10 mouse cellular contexts compared by ENCODE assay signal in genomic region chr10:77604958-77605357, GRCm38 (mm10). TPM values are rescaled to one million over a fixed set of nuclear protein-coding genes. Genes with fewer than 3 reads are reported as not detected.
DNase-seq lines count a peak whose midpoint lies in the region; ATAC-seq and TF ChIP-seq lines count a peak whose summit lies in the region.
"Had no signal": no experiment of that assay in that cellular context is flagged by ENCODE, and none has a peak within 500 bp of the region (broad histone marks: within the 10 kb centered on the region; RNA-seq: fewer than 3 reads in every experiment).

No protein-coding gene starts in this region.

- ATAC-seq in forebrain, embryonic 13.5 days: no peak
- ATAC-seq in kidney, embryonic 16.5 days (ENCODE audit: low FRiP score, low TSS enrichment): no peak
- ATAC-seq in lung, postnatal 0 days: 0 out of 2 replicates have a peak, but pooled peaks have one; percentile 4
- no peak for ATAC-seq in megakaryocyte-erythroid progenitor cell, adult 5-6 weeks (replicated peaks; ENCODE audit: low FRiP score, low TSS enrichment, poor library complexity, severe bottlenecking)

- TF ChIP-seq EP300 in lung, postnatal 0 days (IDR thresholded peaks at IDR 0.05): no peak

- H3K36me3 ChIP-seq in forebrain, embryonic 13.5 days (ENCODE audit: poor library complexity, severe bottlenecking): peaks cover 16% of the 10 kb centered on the region
- peaks cover 31% of the 10 kb centered on the region for H3K36me3 ChIP-seq in forebrain, embryonic 10.5 days (replicated peaks)
- H3K36me3 ChIP-seq in kidney, embryonic 16.5 days (ENCODE audit: insufficient read depth, low read length): peaks cover 11% of the 10 kb centered on the region
- peaks cover 3% of the 10 kb centered on the region; the same call in 1 of the 2 replicates for H3K36me3 ChIP-seq in lung, postnatal 0 days (ENCODE audit: insufficient read depth, low read length)

- no peak for DNase-seq in forebrain, embryonic 10.5 days (ENCODE audit: extremely low spot score, low spot score)
- DNase-seq in kidney, adult 8-10 months: no peak
- peak; percentile 15 for DNase-seq in brain, embryonic 14.5 days (ENCODE audit: low read depth)
- peak; percentile 63 for DNase-seq in lung, postnatal 0 days (ENCODE audit: low spot score)
- DNase-seq in adrenal gland, adult 8-10 months: no peak
- DNase-seq: layer of hippocampus, adult 9-11 months; right cerebral cortex, postnatal 14 days had no signal

- H3K27ac ChIP-seq in forebrain, embryonic 13.5 days: peak overlapping the region; percentile 92; the same call in 1 of the 2 replicates
- H3K27ac ChIP-seq in forebrain, embryonic 10.5 days: no peak overlapping the region
- H3K27ac ChIP-seq in kidney, embryonic 16.5 days (ENCODE audit: low read length): peak overlapping the region; percentile 98
- peak overlapping the region; percentile 99 for H3K27ac ChIP-seq in lung, postnatal 0 days (ENCODE audit: low read length)

- WGBS in forebrain, embryonic 13.5 days: 75% methylated on average over 5 of the region's 5 CpGs
- 92% methylated on average over 5 of the region's 5 CpGs for WGBS in forebrain, embryonic 10.5 days
- WGBS in kidney, embryonic 16.5 days: 63% methylated on average over 5 of the region's 5 CpGs
- 35% methylated on average over 5 of the region's 5 CpGs for WGBS in lung, postnatal 0 days

- no peak overlapping the region for H3K4me3 ChIP-seq in forebrain, embryonic 13.5 days
- H3K4me3 ChIP-seq in forebrain, embryonic 10.5 days: no peak overlapping the region
- H3K4me3 ChIP-seq in kidney, embryonic 16.5 days (ENCODE audit: low read length): no peak overlapping the region
- no peak overlapping the region for H3K4me3 ChIP-seq in lung, postnatal 0 days (ENCODE audit: low read depth, low read length)

- H3K9me3 ChIP-seq in forebrain, embryonic 13.5 days (replicated peaks): no peaks in the 10 kb centered on the region
- H3K9me3 ChIP-seq in forebrain, embryonic 10.5 days: peaks cover 6% of the 10 kb centered on the region; the same call in 1 of the 2 replicates
- no peaks in the 10 kb centered on the region for H3K9me3 ChIP-seq in kidney, embryonic 16.5 days (ENCODE audit: low read length)
- H3K9me3 ChIP-seq in lung, postnatal 0 days (ENCODE audit: low read length): no peaks in the 10 kb centered on the region

- no peak overlapping the region for H3K9ac ChIP-seq in forebrain, embryonic 13.5 days
- H3K9ac ChIP-seq in kidney, embryonic 16.5 days (replicated peaks; ENCODE audit: low read length): no peak overlapping the region
- H3K9ac ChIP-seq in lung, postnatal 0 days (replicated peaks; ENCODE audit: low read depth): no peak overlapping the region

- H3K27me3 ChIP-seq in forebrain, embryonic 13.5 days: no peaks in the 10 kb centered on the region
- no peaks in the 10 kb centered on the region for H3K27me3 ChIP-seq in forebrain, embryonic 10.5 days (ENCODE audit: poor library complexity, severe bottlenecking)
- H3K27me3 ChIP-seq in kidney, embryonic 16.5 days (ENCODE audit: insufficient read depth, low read length): no peaks in the 10 kb centered on the region
- no peaks in the 10 kb centered on the region for H3K27me3 ChIP-seq in lung, postnatal 0 days (replicated peaks; ENCODE audit: insufficient read depth, low read length)

- TF ChIP-seq CTCF in brain, embryonic 14.5 days (IDR thresholded peaks at IDR 0.05; ENCODE audit: borderline replicate concordance, extremely low read depth, insufficient read depth, insufficient read length): no peak
- no peak for TF ChIP-seq CTCF in lung, postnatal 0 days (IDR thresholded peaks at IDR 0.05)

- TF ChIP-seq POLR2A in brain, embryonic 14.5 days (IDR thresholded peaks at IDR 0.05; ENCODE audit: borderline replicate concordance, extremely low read depth, insufficient read depth, insufficient read length, poor library complexity, severe bottlenecking): no peak

- H3K4me1 ChIP-seq in forebrain, embryonic 13.5 days: peaks cover 18% of the 10 kb centered on the region
- H3K4me1 ChIP-seq in forebrain, embryonic 10.5 days: peaks cover 24% of the 10 kb centered on the region
- peaks cover 14% of the 10 kb centered on the region for H3K4me1 ChIP-seq in kidney, embryonic 16.5 days (ENCODE audit: insufficient read depth, low read length)
- H3K4me1 ChIP-seq in lung, postnatal 0 days (ENCODE audit: insufficient read depth, low read depth, low read length): peaks cover 14% of the 10 kb centered on the region

- H3K4me2 ChIP-seq in forebrain, embryonic 13.5 days: no peak overlapping the region
- H3K4me2 ChIP-seq in kidney, embryonic 16.5 days (replicated peaks; ENCODE audit: low read depth, low read length): no peak overlapping the region
- no peak overlapping the region for H3K4me2 ChIP-seq in lung, postnatal 0 days (replicated peaks; ENCODE audit: low read depth, low read length)

RNA-seq across cellular contexts. Expression of gene Sumo3, which starts 0.9 kb away (rescaled TPM):
- polyA plus RNA-seq in forebrain, embryonic 13.5 days (2015; fragmentation: Nextera tagmentation; extraction: Ambion mirVana): 329 and 347 TPM in 2 replicates
- 439 and 448 TPM in 2 replicates for polyA plus RNA-seq in forebrain, embryonic 10.5 days (2016; fragmentation: Nextera tagmentation; extraction: Ambion mirVana)
- 365 and 369 TPM in 2 replicates for polyA plus RNA-seq in kidney, embryonic 16.5 days (2015; fragmentation: Nextera tagmentation; extraction: Ambion mirVana)
- polyA plus RNA-seq in brain, embryonic 14.5 days (2012; rRNA removed): 368 and 420 TPM in 2 replicates
- polyA plus RNA-seq in lung, postnatal 0 days (2015; fragmentation: Nextera tagmentation; extraction: Ambion mirVana): 185 and 209 TPM in 2 replicates
- total RNA-seq in megakaryocyte-erythroid progenitor cell, adult 5-6 weeks (2014; fragmentation: Nextera tagmentation): 71.3 and 81.0 TPM in 2 replicates
- total RNA-seq in megakaryocyte-erythroid progenitor cell, adult 5-6 weeks (2017): 150 and 265 TPM in 2 replicates
- 100 to 1,000 TPM in 3 of 4 experiments, 10 to 100 TPM in 1; 98.9 to 125 (median 115) TPM for total RNA-seq in adrenal gland, adult 8-10 months (2022)

RNA-seq across cellular contexts. Expression of gene Gm49325, which starts 1.0 kb away (rescaled TPM):
- 2.3 TPM in 1 of 2 replicates, not detected in the other for polyA plus RNA-seq in forebrain, embryonic 13.5 days (2015; fragmentation: Nextera tagmentation; extraction: Ambion mirVana)
- 3.1 and 3.4 TPM in 2 replicates for polyA plus RNA-seq in forebrain, embryonic 10.5 days (2016; fragmentation: Nextera tagmentation; extraction: Ambion mirVana)
- 2.2 TPM in 1 of 2 replicates, not detected in the other for polyA plus RNA-seq in kidney, embryonic 16.5 days (2015; fragmentation: Nextera tagmentation; extraction: Ambion mirVana)
- not detected in 2 replicates for polyA plus RNA-seq in brain, embryonic 14.5 days (2012; rRNA removed)
- polyA plus RNA-seq in lung, postnatal 0 days (2015; fragmentation: Nextera tagmentation; extraction: Ambion mirVana): 4.9 and 6.4 TPM in 2 replicates
- not detected in 2 replicates for total RNA-seq in megakaryocyte-erythroid progenitor cell, adult 5-6 weeks (2014; fragmentation: Nextera tagmentation)
- total RNA-seq in megakaryocyte-erythroid progenitor cell, adult 5-6 weeks (2017): not detected in 2 replicates
- 10 to 100 TPM; 15.2 to 24.8 (median 18.1) TPM for total RNA-seq in adrenal gland, adult 8-10 months (2022)

RNA-seq across cellular contexts. Expression of gene Ube2g2, which starts 17.1 kb away (rescaled TPM):
- polyA plus RNA-seq in forebrain, embryonic 13.5 days (2015; fragmentation: Nextera tagmentation; extraction: Ambion mirVana): 103 and 115 TPM in 2 replicates
- 102 and 104 TPM in 2 replicates for polyA plus RNA-seq in forebrain, embryonic 10.5 days (2016; fragmentation: Nextera tagmentation; extraction: Ambion mirVana)
- 78.8 and 90.2 TPM in 2 replicates for polyA plus RNA-seq in kidney, embryonic 16.5 days (2015; fragmentation: Nextera tagmentation; extraction: Ambion mirVana)
- polyA plus RNA-seq in brain, embryonic 14.5 days (2012; rRNA removed): 56.9 and 57.7 TPM in 2 replicates
- polyA plus RNA-seq in lung, postnatal 0 days (2015; fragmentation: Nextera tagmentation; extraction: Ambion mirVana): 59.8 and 65.6 TPM in 2 replicates
- 39.4 and 43.2 TPM in 2 replicates for total RNA-seq in megakaryocyte-erythroid progenitor cell, adult 5-6 weeks (2014; fragmentation: Nextera tagmentation)
- total RNA-seq in megakaryocyte-erythroid progenitor cell, adult 5-6 weeks (2017): 48.1 and 50.7 TPM in 2 replicates
- 10 to 100 TPM; 46.0 to 63.0 (median 53.7) TPM for total RNA-seq in adrenal gland, adult 8-10 months (2022)

RNA-seq across cellular contexts. Expression of gene Pttg1ip, which starts 23.4 kb away (rescaled TPM):
- 57.8 and 63.6 TPM in 2 replicates for polyA plus RNA-seq in forebrain, embryonic 13.5 days (2015; fragmentation: Nextera tagmentation; extraction: Ambion mirVana)
- 62.0 and 64.5 TPM in 2 replicates for polyA plus RNA-seq in forebrain, embryonic 10.5 days (2016; fragmentation: Nextera tagmentation; extraction: Ambion mirVana)
- polyA plus RNA-seq in kidney, embryonic 16.5 days (2015; fragmentation: Nextera tagmentation; extraction: Ambion mirVana): 194 and 206 TPM in 2 replicates
- polyA plus RNA-seq in brain, embryonic 14.5 days (2012; rRNA removed): 70.0 and 74.8 TPM in 2 replicates
- polyA plus RNA-seq in lung, postnatal 0 days (2015; fragmentation: Nextera tagmentation; extraction: Ambion mirVana): 189 and 207 TPM in 2 replicates
- 31.7 and 48.4 TPM in 2 replicates for total RNA-seq in megakaryocyte-erythroid progenitor cell, adult 5-6 weeks (2014; fragmentation: Nextera tagmentation)
- total RNA-seq in megakaryocyte-erythroid progenitor cell, adult 5-6 weeks (2017): 36.3 and 37.6 TPM in 2 replicates
- total RNA-seq in adrenal gland, adult 8-10 months (2022): 100 to 1,000 TPM; 207 to 236 (median 225) TPM

Comparison
In these comparisons a context has a peak if more than half of its experiments do, and no peak if none do; other contexts are left out.
1. DNase-seq: peak in brain, embryonic 14.5 days (single experiment) and lung, postnatal 0 days (single experiment); none in forebrain, embryonic 10.5 days (single experiment), kidney, adult 8-10 months (0 of 2) and adrenal gland, adult 8-10 months (single experiment).